Mouse (Mus musculus): ENCODE measurements around the gene Mtmr1. TPM values are rescaled to one million over a fixed set of nuclear protein-coding genes. Genes with fewer than 3 reads are reported as not detected.

The Mtmr1 gene
- total RNA-seq, 2 experiments from 2014 or later, result 28.9 to 31.1 TPM

- DNase-seq, result no peak
Observed at GRCm38 (mm10) chrX:71442916-71443315, 78.4 kb downstream of the Mtmr1 start.

- DNase-seq, result no peak
Observed at GRCm38 (mm10) chrX:71456078-71456737, 91.6 kb downstream of the Mtmr1 start.

- DNase-seq, result no peak
Observed at GRCm38 (mm10) chrX:71464138-71464826, 99.7 kb downstream of the Mtmr1 start.

GRCm38 (mm10) chrX:71465417-71465816, 100.9 kb downstream of the Mtmr1 start:
- no peak for DNase-seq

- peak; percentile 11 for DNase-seq
Observed at GRCm38 (mm10) chrX:71467491-71467890, 102.9 kb downstream of the Mtmr1 start.

Other genes with a start within 250 kb of the Mtmr1 start
- gene Mtm1, start 154.0 kb upstream of the Mtmr1 start, total RNA-seq (2021), result 10 to 100 TPM in 1 of 2 experiments, 1 to 10 TPM in 1; 9.8 to 10.9 TPM
- gene Cd99l2, start 128.1 kb downstream of the Mtmr1 start, total RNA-seq (2021), result 10 to 100 TPM; 43.9 to 57.0 TPM
- gene Hmgb3, start 191.2 kb downstream of the Mtmr1 start, total RNA-seq (2021), result 1 to 10 TPM; 9.4 to 9.7 TPM

Data from gastrocnemius, postnatal 25 days (tissue).